Mouse (Mus musculus) lung, embryonic 14.5 days (tissue): Measurements from ENCODE around the gene Rapgefl1. TPM values are rescaled to one million over a fixed set of nuclear protein-coding genes. Genes with fewer than 3 reads are reported as not detected.

ENCODE experiments used
- ATAC-seq: fragments of 200-750 bp; cut with Nextera tagmentation; 2 replicates; pipeline ENCODE4 v1.8.0; 2017; ENCODE audit warnings: mild to moderate bottlenecking, moderate TSS enrichment, moderate library complexity; ENCODE audit not compliant: insufficient read depth
- DNase-seq: peaks from one replicate; pipeline ENCODE4 v3.0.0-alpha.2; 2015
- H3K27ac ChIP-seq: fragments of 300-500 bp; sonication (generic); 2 replicates; pipeline ENCODE4 v1.5.1; 2014; ENCODE audit warnings: low read depth, mild to moderate bottlenecking, moderate library complexity
- H3K27me3 ChIP-seq: fragments of 300-500 bp; sonication (generic); 2 replicates; pipeline ENCODE4 v1.6.1; 2014; ENCODE audit warnings: low read length, control low read depth; ENCODE audit not compliant: insufficient read depth
- H3K36me3 ChIP-seq: fragments of 300-500 bp; sonication (generic); 2 replicates; pipeline ENCODE4 v1.6.1; 2014; ENCODE audit warnings: control low read depth; ENCODE audit not compliant: insufficient read depth
- H3K4me1 ChIP-seq: fragments of 300-500 bp; sonication (generic); 2 replicates; pipeline ENCODE4 v1.6.1; 2014; ENCODE audit warnings: antibody characterized with exemption, control low read depth; ENCODE audit not compliant: insufficient read depth
- H3K4me2 ChIP-seq: fragments of 300-500 bp; sonication (generic); 2 replicates; pipeline ENCODE4 v1.6.1; 2014; ENCODE audit warnings: mild to moderate bottlenecking
- H3K4me3 ChIP-seq: fragments of 300-500 bp; sonication (generic); 2 replicates; pipeline ENCODE4 v1.5.1; 2014; ENCODE audit warnings: low read depth, low read length
- H3K9ac ChIP-seq: fragments of 300-500 bp; sonication (generic); 2 replicates; pipeline ENCODE4 v1.6.1; 2014
- H3K9me3 ChIP-seq: fragments of 300-500 bp; sonication (generic); 2 replicates; pipeline ENCODE4 v1.6.1; 2016; ENCODE audit warnings: low read depth, low read length, control low read depth
- CTCF ChIP-seq: IDR thresholded peaks from 2 replicates; pipeline ENCODE4 v1.5.1; 2016; ENCODE audit warnings: antibody characterized with exemption, low read depth
- WGBS: fragments of 180-500 bp; shearing (Covaris S2); extraction: QIAGEN DNeasy Blood & Tissue Kit; methylation state at CpG from one replicate; pipeline ENCODE4 v1.1.7; 2014; 5-methylcytosine and 5-hydroxymethylcytosine counted together
- polyA plus RNA-seq: library from polyadenylated mRNA; unstranded; fragments of >200 nt; fragmentation: Nextera tagmentation; extraction: Ambion mirVana; gene quantifications from 2 replicates; pipeline ENCODE4 v1.2.1, GENCODE M21; 2014

Gene Rapgefl1
- polyA plus RNA-seq, 1 experiment from 2014 or later, result 2.1 TPM

- WGBS, result 55% methylated on average over 5 of the region's 5 CpGs
- Histone ChIP-seq H3K9me3 (no peaks in the 10 kb centered on the region), H3K4me2 (no peak overlapping the region), H3K36me3 (peaks cover 89% of the 10 kb centered on the region), H3K4me1 (no peaks in the 10 kb centered on the region), H3K4me3 (no peak overlapping the region), H3K9ac (no peak overlapping the region; the same call in 1 of the 2 replicates), H3K27ac (peak overlapping the region; percentile 50), H3K27me3 (no peaks in the 10 kb centered on the region)
- DNase-seq (no peak), ATAC-seq (peak; percentile 47; the same call in 1 of the 2 replicates)
- TF ChIP-seq CTCF, result no peak
These were observed 55.8 kb downstream of the Rapgefl1 start for GRCm38 (mm10) chr11:98892426-98892825.

DNA sequence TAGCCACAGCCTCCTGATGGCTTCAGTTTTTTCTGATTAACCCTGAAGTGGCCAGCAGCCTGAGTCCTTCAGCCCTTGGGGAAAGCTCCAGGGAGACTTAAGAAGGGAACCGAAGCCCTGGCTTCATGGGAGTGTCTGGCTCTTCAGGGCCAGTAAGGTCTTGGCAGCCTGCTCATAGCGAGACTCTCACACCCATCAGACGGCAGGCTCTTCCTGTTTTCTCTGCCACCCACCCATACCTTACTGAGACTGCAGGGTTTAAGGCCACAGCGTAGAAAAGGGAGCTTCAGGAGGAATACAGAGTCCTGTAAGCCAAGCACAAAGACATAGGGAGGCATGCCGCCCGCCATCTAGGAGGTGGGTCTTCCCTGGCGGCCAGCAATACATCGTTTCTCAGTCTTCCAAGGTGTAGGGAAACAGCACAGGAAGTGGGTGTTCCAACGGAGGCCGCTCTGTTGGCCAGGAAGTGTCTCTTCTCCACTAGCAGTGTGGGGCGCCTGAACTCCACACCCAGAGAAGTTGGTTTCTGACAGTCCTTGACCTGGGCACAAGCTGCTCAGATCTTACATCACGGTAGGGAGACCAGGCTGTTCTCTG, 64.0 kb downstream of the Rapgefl1 start:
- no peak for ATAC-seq
- Histone ChIP-seq H3K27ac (no peak overlapping the region), H3K4me2 (no peak overlapping the region), H3K4me3 (no peak overlapping the region), H3K27me3 (no peaks in the 10 kb centered on the region), H3K9ac (no peak overlapping the region), H3K9me3 (no peaks in the 10 kb centered on the region), H3K4me1 (0 out of 2 replicates have a peak, but pooled peaks cover 6% of the 10 kb centered on the region), H3K36me3 (peaks cover 67% of the 10 kb centered on the region)
- no peak for DNase-seq
- no peak for TF ChIP-seq CTCF
- WGBS, result 73% methylated on average over 12 of the region's 12 CpGs

GRCm38 (mm10) chr11:98902621-98903245, 66.1 kb downstream of the Rapgefl1 start:
- H3K36me3 ChIP-seq, result peaks cover 46% of the 10 kb centered on the region
- no peaks in the 10 kb centered on the region for H3K9me3 ChIP-seq
- WGBS, result 23% methylated on average over 10 of the region's 10 CpGs
- peak; percentile 49 for DNase-seq
- H3K27ac ChIP-seq, result peak overlapping the region; percentile 86
- no peak overlapping the region for H3K4me3 ChIP-seq
- H3K4me2 ChIP-seq, result peak overlapping the region; percentile 5; the same call in 1 of the 2 replicates
- peaks cover 14% of the 10 kb centered on the region; the same call in 1 of the 2 replicates for H3K4me1 ChIP-seq
- no peak for TF ChIP-seq CTCF
- no peaks in the 10 kb centered on the region for H3K27me3 ChIP-seq
- H3K9ac ChIP-seq, result peak overlapping the region; percentile 20; the same call in 1 of the 2 replicates
- ATAC-seq, result peak; percentile 15; the same call in 1 of the 2 replicates

Other genes starting within 250 kb of the Rapgefl1 start
- 6.6 and 6.9 TPM in 2 replicates for gene Ormdl3, start 249.4 kb upstream of the Rapgefl1 start, polyA plus RNA-seq
- gene Lrrc3c, start 238.5 kb upstream of the Rapgefl1 start, polyA plus RNA-seq, result not detected in 2 replicates
- 1.2 and 1.4 TPM in 2 replicates for gene Gm12355, start 211.1 kb upstream of the Rapgefl1 start, polyA plus RNA-seq
- not detected in 2 replicates for gene Gsdma3, start 210.4 kb upstream of the Rapgefl1 start, polyA plus RNA-seq
- gene Gsdma2, start 190.0 kb upstream of the Rapgefl1 start, polyA plus RNA-seq, result not detected in 2 replicates
- not detected in 2 replicates for gene Gsdma, start 172.4 kb upstream of the Rapgefl1 start, polyA plus RNA-seq
- gene Psmd3, start 154.2 kb upstream of the Rapgefl1 start, polyA plus RNA-seq, result 152 and 169 TPM in 2 replicates
- not detected in 2 replicates for gene Csf3, start 135.5 kb upstream of the Rapgefl1 start, polyA plus RNA-seq
- 53.0 and 53.5 TPM in 2 replicates for gene Med24, start 107.3 kb upstream of the Rapgefl1 start, polyA plus RNA-seq
- gene Thra, start 96.1 kb upstream of the Rapgefl1 start, polyA plus RNA-seq, result 46.8 and 47.1 TPM in 2 replicates
- gene Nr1d1, start 61.5 kb upstream of the Rapgefl1 start, polyA plus RNA-seq, result 1.4 and 1.7 TPM in 2 replicates
- 16.2 and 16.3 TPM in 2 replicates for gene Msl1, start 41.3 kb upstream of the Rapgefl1 start, polyA plus RNA-seq
- gene Casc3, start 31.9 kb upstream of the Rapgefl1 start, polyA plus RNA-seq, result 41.0 and 42.8 TPM in 2 replicates
- 4.7 and 5.7 TPM in 2 replicates for gene Wipf2, start 26.9 kb downstream of the Rapgefl1 start, polyA plus RNA-seq
- gene Cdc6, start 71.0 kb downstream of the Rapgefl1 start, polyA plus RNA-seq, result 47.0 and 48.1 TPM in 2 replicates
- 43.2 and 45.3 TPM in 2 replicates for gene Rara, start 91.0 kb downstream of the Rapgefl1 start, polyA plus RNA-seq
- 0.31 TPM in 1 of 2 replicates, not detected in the other for gene Gjd3, start 146.2 kb downstream of the Rapgefl1 start, polyA plus RNA-seq
- gene Top2a, start 187.4 kb downstream of the Rapgefl1 start, polyA plus RNA-seq, result 349 and 364 TPM in 2 replicates
- gene Igfbp4, start 204.5 kb downstream of the Rapgefl1 start, polyA plus RNA-seq, result 404 and 412 TPM in 2 replicates